Mouse (Mus musculus) liver, adult 2 months (tissue): ENCODE data around the gene Cry1. TPM values are rescaled to one million over a fixed set of nuclear protein-coding genes. Genes with fewer than 3 reads are reported as not detected.

Experiments
- DNase-seq: peaks from one replicate; pipeline ENCODE4 v3.0.0-alpha.2; 2011; ENCODE audit warnings: low read depth, low spot score; ENCODE audit errors: extremely low read depth
- H3K27ac ChIP-seq: fragments of 200-500 bp; replicated peaks from 2 replicates; pipeline ENCODE4 v1.5.1; 2012; ENCODE audit warnings: low read depth, mild to moderate bottlenecking, control low read depth, inconsistent platforms, low read length; ENCODE audit not compliant: insufficient read depth
- H3K27me3 ChIP-seq: fragments of 200-500 bp; 2 replicates; pipeline ENCODE4 v1.6.1; 2012; ENCODE audit warnings: mild to moderate bottlenecking, moderate library complexity, low read length, inconsistent platforms; ENCODE audit not compliant: control insufficient read depth, insufficient read depth
- H3K36me3 ChIP-seq: fragments of 200-500 bp; 2 replicates; pipeline ENCODE4 v1.6.1; 2012; ENCODE audit warnings: low read length, inconsistent platforms; ENCODE audit not compliant: control insufficient read depth, insufficient read depth
- H3K4me1 ChIP-seq: fragments of 200-500 bp; 2 replicates; pipeline ENCODE4 v1.6.1; 2011; ENCODE audit warnings: low read length; ENCODE audit not compliant: control insufficient read depth, insufficient read depth
- H3K4me3 ChIP-seq: fragments of 200-500 bp; 2 replicates; pipeline ENCODE4 v1.5.1; 2011; ENCODE audit warnings: low read depth, mild to moderate bottlenecking, control low read depth, low read length, moderate library complexity; ENCODE audit not compliant: insufficient read depth
- H3K79me2 ChIP-seq: fragments of 200-500 bp; 2 replicates; pipeline ENCODE4 v1.6.1; 2012; ENCODE audit warnings: inconsistent platforms, mild to moderate bottlenecking, low read length, moderate library complexity; ENCODE audit not compliant: control insufficient read depth, insufficient read depth
- H3K9ac ChIP-seq: fragments of 200-500 bp; 2 replicates; pipeline ENCODE4 v1.6.1; 2012; ENCODE audit warnings: low read depth, mild to moderate bottlenecking, control low read depth, inconsistent platforms, low read length
- CTCF ChIP-seq: fragments of 200-500 bp; IDR thresholded peaks from 2 replicates; pipeline ENCODE4 v1.5.1; 2011; ENCODE audit warnings: low read depth, low read length, control low read depth
- POLR2A ChIP-seq: fragments of 200-500 bp; IDR thresholded peaks from 2 replicates; pipeline ENCODE4 v1.6.1; 2011; ENCODE audit warnings: low read length, control low read depth; ENCODE audit not compliant: insufficient read depth; ENCODE audit errors: extremely low read depth
- WGBS: fragments of 180-500 bp; shearing (Covaris S2); methylation state at CpG from one replicate; pipeline ENCODE4 v1.1.7; 2018; 5-methylcytosine and 5-hydroxymethylcytosine counted together
- polyA plus RNA-seq: library from polyadenylated mRNA; depleted of rRNA; stranded (reverse); fragments of >200 nt; gene quantifications from 2 replicates; pipeline ENCODE4 v1.2.3, GENCODE M21; 2012
- total RNA-seq: library from RNA; depleted of rRNA; stranded (reverse); fragments of >200 nt; gene quantifications from 2 replicates; pipeline ENCODE4 v1.2.3, GENCODE M21; 2014

The Cry1 gene
- total and polyA plus RNA-seq, 2 experiments = 3.0 to 5.2 TPM

- DNase-seq = no peak
- TF ChIP-seq POLR2A = no peak
- no peak for TF ChIP-seq CTCF
- Histone ChIP-seq H3K27ac (no peak overlapping the region), H3K36me3 (peaks cover 25% of the 10 kb centered on the region), H3K4me3 (no peak overlapping the region), H3K79me2 (no peaks in the 10 kb centered on the region), H3K4me1 (no peaks in the 10 kb centered on the region), H3K9ac (no peak overlapping the region), H3K27me3 (no peaks in the 10 kb centered on the region)
- WGBS = 86% methylated on average over 6 of the region's 6 CpGs
Observed at GRCm38 (mm10) chr10:85136573-85136972, 48.3 kb downstream of the Cry1 start.

GRCm38 (mm10) chr10:85128453-85128852 is 56.4 kb downstream of the Cry1 start:
- no peaks in the 10 kb centered on the region for H3K79me2 ChIP-seq
- 14% methylated on average over 7 of the region's 7 CpGs for WGBS
- peaks cover 6% of the 10 kb centered on the region; the same call in 1 of the 2 replicates for H3K36me3 ChIP-seq
- H3K27ac ChIP-seq = no peak overlapping the region
- H3K4me1 ChIP-seq = no peaks in the 10 kb centered on the region
- H3K9ac ChIP-seq = no peak overlapping the region
- DNase-seq = peak; percentile 37
- no peak for TF ChIP-seq POLR2A
- TF ChIP-seq CTCF = no peak
- no peaks in the 10 kb centered on the region for H3K27me3 ChIP-seq
- no peak overlapping the region for H3K4me3 ChIP-seq

GRCm38 (mm10) chr10:85127395-85128287 is 57.2 kb downstream of the Cry1 start, which contains the start of gene Mterf2:
Gene Mterf2, minus strand, starts transcription at chr10:85128027.
- WGBS = 8% methylated on average over 20 of the region's 20 CpGs
- no peak for TF ChIP-seq POLR2A
- TF ChIP-seq CTCF = peak; percentile 27; the same call in 1 of the 2 replicates
- peak; percentile 98 for DNase-seq
- peaks cover 3% of the 10 kb centered on the region; the same call in 1 of the 2 replicates for H3K36me3 ChIP-seq
- H3K27ac ChIP-seq = peak within 1 kb of the TSS; percentile 23
- H3K79me2 ChIP-seq = no peaks in the 10 kb centered on the region
- H3K27me3 ChIP-seq = no peaks in the 10 kb centered on the region
- H3K9ac ChIP-seq = peak within 1 kb of the TSS; percentile 62
- H3K4me1 ChIP-seq = no peaks in the 10 kb centered on the region
- peak within 1 kb of the TSS; percentile 79 for H3K4me3 ChIP-seq

- WGBS = 69% methylated on average over 13 of the region's 13 CpGs
- DNase-seq = no peak
- Histone ChIP-seq H3K79me2 (no peaks in the 10 kb centered on the region), H3K4me3 (no peak overlapping the region), H3K9ac (no peak overlapping the region), H3K4me1 (no peaks in the 10 kb centered on the region), H3K27me3 (no peaks in the 10 kb centered on the region), H3K36me3 (0 out of 2 replicates have a peak, but pooled peaks cover 2% of the 10 kb centered on the region), H3K27ac (no peak overlapping the region)
- TF ChIP-seq CTCF (no peak), POLR2A (no peak)
Observed at GRCm38 (mm10) chr10:85125184-85125583, 59.7 kb downstream of the Cry1 start.

- Histone ChIP-seq H3K4me3 (no peak overlapping the region), H3K36me3 (peaks cover 5% of the 10 kb centered on the region; the same call in 1 of the 2 replicates), H3K79me2 (no peaks in the 10 kb centered on the region; the same call in 1 of the 2 replicates), H3K4me1 (peaks cover 2% of the 10 kb centered on the region; the same call in 1 of the 2 replicates), H3K9ac (no peak overlapping the region), H3K27me3 (no peaks in the 10 kb centered on the region), H3K27ac (no peak overlapping the region)
- 90% methylated on average over 4 of the region's 4 CpGs for WGBS
- no peak for TF ChIP-seq POLR2A
- no peak for TF ChIP-seq CTCF
- DNase-seq = no peak
Observed at GRCm38 (mm10) chr10:85114409-85114808, 70.5 kb downstream of the Cry1 start.
